Mouse (Mus musculus): ENCODE results near the gene Dnajc12. TPM values are rescaled to one million over a fixed set of nuclear protein-coding genes. Genes with fewer than 3 reads are reported as not detected.
"Not testable (repeated sequence)": the region's sequence is repeated elsewhere in the genome, so short reads cannot be mapped to it uniquely, and the experiment has no call there.

Dnajc12 gene
- polyA plus RNA-seq, 1 experiment: 32.1 TPM

GRCm38 (mm10) chr10:63429023-63429340 lies 46.7 kb downstream of the Dnajc12 start:
- TF ChIP-seq CTCF (IDR thresholded peaks at IDR 0.05; ENCODE audit: borderline replicate concordance, insufficient read depth, low read depth, low read length): no peak
- no peak for TF ChIP-seq POLR2A (IDR thresholded peaks at IDR 0.05; ENCODE audit: borderline replicate concordance, insufficient read depth, low read length)
- Histone ChIP-seq H3K4me1 (ENCODE audit: control insufficient read depth, insufficient read depth, low read length) (no peaks in the 10 kb centered on the region), H3K27ac (ENCODE audit: insufficient read depth, low read length) (no peak overlapping the region), H3K27me3 (ENCODE audit: control insufficient read depth, insufficient read depth, low read length) (no peaks in the 10 kb centered on the region), H3K4me3 (replicated peaks; ENCODE audit: insufficient read depth, low read depth, low read length) (peak overlapping the region; percentile 70)
- DNase-seq: no peak
- WGBS: under 1% methylated on average over 11 of the region's 11 CpGs

- DNase-seq: peak; percentile 95 to 100
- Histone ChIP-seq H3K27me3 (ENCODE audit: control insufficient read depth, insufficient read depth, low read length) (no peaks in the 10 kb centered on the region), H3K4me1 (ENCODE audit: control insufficient read depth, insufficient read depth, low read length) (no peaks in the 10 kb centered on the region), H3K4me3 (replicated peaks; ENCODE audit: insufficient read depth, low read depth, low read length) (peak overlapping the region; percentile 70), H3K27ac (ENCODE audit: insufficient read depth, low read length) (no peak overlapping the region)
- under 1% methylated on average over 34 of the region's 34 CpGs for WGBS
- TF ChIP-seq CTCF (IDR thresholded peaks at IDR 0.05; ENCODE audit: borderline replicate concordance, insufficient read depth, low read depth, low read length) (no peak), POLR2A (IDR thresholded peaks at IDR 0.05; ENCODE audit: borderline replicate concordance, insufficient read depth, low read length) (no peak)
Measured at GRCm38 (mm10) chr10:63429380-63429779, 47.1 kb downstream of the Dnajc12 start.

- Histone ChIP-seq H3K4me1 (ENCODE audit: control insufficient read depth, insufficient read depth, low read length) (no peaks in the 10 kb centered on the region), H3K4me3 (replicated peaks; ENCODE audit: insufficient read depth, low read depth, low read length) (peak within 1 kb of the TSS; percentile 70), H3K27me3 (ENCODE audit: control insufficient read depth, insufficient read depth, low read length) (no peaks in the 10 kb centered on the region), H3K27ac (ENCODE audit: insufficient read depth, low read length) (no peak within 1 kb of the TSS)
- WGBS: under 1% methylated on average over 55 of the region's 55 CpGs
- peak; percentile 88 to 91 for DNase-seq
- no peak for TF ChIP-seq CTCF (IDR thresholded peaks at IDR 0.05; ENCODE audit: borderline replicate concordance, insufficient read depth, low read depth, low read length)
Measured at GRCm38 (mm10) chr10:63429785-63430305, 47.6 kb downstream of the Dnajc12 start, which contains the start of gene Ctnna3. Gene Ctnna3, plus strand, starts transcription at chr10:63430098.

GRCm38 (mm10) chr10:63431221-63431736 lies 49.0 kb downstream of the Dnajc12 start:
- TF ChIP-seq CTCF (IDR thresholded peaks at IDR 0.05; ENCODE audit: borderline replicate concordance, insufficient read depth, low read depth, low read length) (no peak), POLR2A (IDR thresholded peaks at IDR 0.05; ENCODE audit: borderline replicate concordance, insufficient read depth, low read length) (no peak)
- Histone ChIP-seq H3K4me3 (replicated peaks; ENCODE audit: insufficient read depth, low read depth, low read length) (no peak overlapping the region), H3K4me1 (ENCODE audit: control insufficient read depth, insufficient read depth, low read length) (no peaks in the 10 kb centered on the region), H3K27me3 (ENCODE audit: control insufficient read depth, insufficient read depth, low read length) (no peaks in the 10 kb centered on the region), H3K27ac (ENCODE audit: insufficient read depth, low read length) (no peak overlapping the region)
- DNase-seq: no peak
- 88% methylated on average over 7 of the region's 7 CpGs for WGBS

- no peak overlapping the region for H3K4me3 ChIP-seq (replicated peaks; ENCODE audit: insufficient read depth, low read depth, low read length)
- no peak overlapping the region for H3K27ac ChIP-seq (ENCODE audit: insufficient read depth, low read length)
- no peaks in the 10 kb centered on the region for H3K4me1 ChIP-seq (ENCODE audit: control insufficient read depth, insufficient read depth, low read length)
- TF ChIP-seq CTCF (IDR thresholded peaks at IDR 0.05; ENCODE audit: borderline replicate concordance, insufficient read depth, low read depth, low read length): no peak
- no peak for TF ChIP-seq POLR2A (IDR thresholded peaks at IDR 0.05; ENCODE audit: borderline replicate concordance, insufficient read depth, low read length)
- 88% methylated on average over 8 of the region's 8 CpGs for WGBS
- H3K27me3 ChIP-seq (ENCODE audit: control insufficient read depth, insufficient read depth, low read length): no peaks in the 10 kb centered on the region
- no peak for DNase-seq
Measured at GRCm38 (mm10) chr10:63432099-63432498, 49.9 kb downstream of the Dnajc12 start.

GRCm38 (mm10) chr10:63432887-63433286 lies 50.6 kb downstream of the Dnajc12 start:
- 77% methylated on average over 2 of the region's 2 CpGs for WGBS
- no peaks in the 10 kb centered on the region for H3K4me1 ChIP-seq (ENCODE audit: control insufficient read depth, insufficient read depth, low read length)
- H3K4me3 ChIP-seq (replicated peaks; ENCODE audit: insufficient read depth, low read depth, low read length): no peak overlapping the region
- DNase-seq: no peak
- no peak overlapping the region for H3K27ac ChIP-seq (ENCODE audit: insufficient read depth, low read length)
- TF ChIP-seq POLR2A (IDR thresholded peaks at IDR 0.05; ENCODE audit: borderline replicate concordance, insufficient read depth, low read length): no peak
- no peak for TF ChIP-seq CTCF (IDR thresholded peaks at IDR 0.05; ENCODE audit: borderline replicate concordance, insufficient read depth, low read depth, low read length)
- H3K27me3 ChIP-seq (ENCODE audit: control insufficient read depth, insufficient read depth, low read length): no peaks in the 10 kb centered on the region

- DNase-seq: no peak
- Histone ChIP-seq H3K27ac (ENCODE audit: insufficient read depth, low read length) (no peak overlapping the region), H3K4me3 (replicated peaks; ENCODE audit: insufficient read depth, low read depth, low read length) (no peak overlapping the region), H3K27me3 (ENCODE audit: control insufficient read depth, insufficient read depth, low read length) (no peaks in the 10 kb centered on the region), H3K4me1 (ENCODE audit: control insufficient read depth, insufficient read depth, low read length) (no peaks in the 10 kb centered on the region)
- TF ChIP-seq POLR2A (IDR thresholded peaks at IDR 0.05; ENCODE audit: borderline replicate concordance, insufficient read depth, low read length) (no peak), CTCF (IDR thresholded peaks at IDR 0.05; ENCODE audit: borderline replicate concordance, insufficient read depth, low read depth, low read length) (no peak)
Measured at GRCm38 (mm10) chr10:63438736-63439262, 56.6 kb downstream of the Dnajc12 start.

- 75% methylated on average over 7 of the region's 7 CpGs for WGBS
Measured at GRCm38 (mm10) chr10:63439694-63440228, 57.5 kb downstream of the Dnajc12 start.

GRCm38 (mm10) chr10:63444602-63445387 lies 62.6 kb downstream of the Dnajc12 start:
- 85% methylated on average over 13 of the region's 13 CpGs for WGBS
- H3K27me3 ChIP-seq (ENCODE audit: control insufficient read depth, insufficient read depth, low read length); H3K27ac ChIP-seq (ENCODE audit: insufficient read depth, low read length); DNase-seq; H3K4me3 ChIP-seq (replicated peaks; ENCODE audit: insufficient read depth, low read depth, low read length); H3K4me1 ChIP-seq (ENCODE audit: control insufficient read depth, insufficient read depth, low read length): not testable (repeated sequence)

More at GRCm38 (mm10) chr10:63439694-63440228, 57.5 kb downstream of the Dnajc12 start:
- H3K27me3 ChIP-seq (ENCODE audit: control insufficient read depth, insufficient read depth, low read length): no peaks in the 10 kb centered on the region
- H3K4me3 ChIP-seq (replicated peaks; ENCODE audit: insufficient read depth, low read depth, low read length): no peak overlapping the region
- no peaks in the 10 kb centered on the region for H3K4me1 ChIP-seq (ENCODE audit: control insufficient read depth, insufficient read depth, low read length)
- TF ChIP-seq CTCF (IDR thresholded peaks at IDR 0.05; ENCODE audit: borderline replicate concordance, insufficient read depth, low read depth, low read length) (no peak), POLR2A (IDR thresholded peaks at IDR 0.05; ENCODE audit: borderline replicate concordance, insufficient read depth, low read length) (no peak)
- no peak overlapping the region for H3K27ac ChIP-seq (ENCODE audit: insufficient read depth, low read length)
- DNase-seq: no peak
